Mouse (Mus musculus): ENCODE measurements around the gene Mettl24. TPM values are rescaled to one million over a fixed set of nuclear protein-coding genes. Genes with fewer than 3 reads are reported as not detected.

Mettl24 gene
- polyA plus RNA-seq, 1 experiment from 2014 or later, result not detected

GRCm38 (mm10) chr10:40760195-40761009 lies 77.3 kb downstream of the Mettl24 start:
- ChIA-PET CTCF (interaction anchor here (1.6 kb wide), 1 partner anchor 13 kb away, joined by 3 read pairs; no protein-coding TSS in a partner anchor), POLR2A (interaction anchor here (0.6 kb wide), 2 partner anchors 15 to 90 kb away, joined by 3 to 6 read pairs; no protein-coding TSS in a partner anchor)
- TF ChIP-seq CTCF (IDR thresholded peaks at IDR 0.05), result no peak
- in situ Hi-C loops (cut with MboI; ENCODE audit: low pct_unique_long_range_greater_than_20kb), result no loop called here
- H3K27me3 ChIP-seq, result peaks cover 14% of the 10 kb centered on the region
- DNase-seq (ENCODE audit: low read depth, low spot score) (no peak), ATAC-seq (no peak)

GRCm38 (mm10) chr10:40761010-40761752 lies 78.1 kb downstream of the Mettl24 start:
- ChIA-PET POLR2A (interaction anchor here (0.6 kb wide), 1 partner anchor 90 kb away, joined by 3 read pairs; no protein-coding TSS in a partner anchor), CTCF (interaction anchor here (1.6 kb wide), 1 partner anchor 14 kb away, joined by 3 read pairs; no protein-coding TSS in a partner anchor)
- in situ Hi-C loops (cut with MboI; ENCODE audit: low pct_unique_long_range_greater_than_20kb), result no loop called here
- no peak for TF ChIP-seq CTCF (IDR thresholded peaks at IDR 0.05)
- no peak for DNase-seq (ENCODE audit: low read depth, low spot score)
- no peak for ATAC-seq
- peaks cover 18% of the 10 kb centered on the region for H3K27me3 ChIP-seq

- DNase-seq (ENCODE audit: low read depth, low spot score), result no peak
- in situ Hi-C loops (cut with MboI; ENCODE audit: low pct_unique_long_range_greater_than_20kb), result no loop called here
- TF ChIP-seq CTCF (IDR thresholded peaks at IDR 0.05), result no peak
- peaks cover 20% of the 10 kb centered on the region for H3K27me3 ChIP-seq
- ChIA-PET CTCF (no interaction called here), POLR2A (no interaction called here)
- ATAC-seq, result no peak
These were observed 79.5 kb downstream of the Mettl24 start for GRCm38 (mm10) chr10:40762624-40763023.

- ChIA-PET POLR2A (no interaction called here), CTCF (no interaction called here)
- in situ Hi-C loops (cut with MboI; ENCODE audit: low pct_unique_long_range_greater_than_20kb), result no loop called here
- H3K27me3 ChIP-seq, result peaks cover 20% of the 10 kb centered on the region
- TF ChIP-seq CTCF (IDR thresholded peaks at IDR 0.05), result no peak
- ATAC-seq (no peak), DNase-seq (ENCODE audit: low read depth, low spot score) (no peak)
These were observed 80.1 kb downstream of the Mettl24 start for GRCm38 (mm10) chr10:40763084-40763720.

- DNase-seq (ENCODE audit: low read depth, low spot score), result no peak
- TF ChIP-seq CTCF (IDR thresholded peaks at IDR 0.05), result no peak
- no peak for ATAC-seq
- CTCF ChIA-PET, result no interaction called here
- in situ Hi-C loops (cut with MboI; ENCODE audit: low pct_unique_long_range_greater_than_20kb), result no loop called here
- H3K27me3 ChIP-seq, result peaks cover 45% of the 10 kb centered on the region
- POLR2A ChIA-PET, result no interaction called here
These were observed 89.2 kb downstream of the Mettl24 start for GRCm38 (mm10) chr10:40772266-40772665.

GRCm38 (mm10) chr10:40775151-40775550 lies 92.1 kb downstream of the Mettl24 start:
- ChIA-PET POLR2A (interaction anchor here (0.6 kb wide), 1 partner anchor 36 kb away, joined by 5 read pairs; no protein-coding TSS in a partner anchor), CTCF (no interaction called here)
- in situ Hi-C loops (cut with MboI; ENCODE audit: low pct_unique_long_range_greater_than_20kb), result no loop called here
- no peak for ATAC-seq
- no peak for DNase-seq (ENCODE audit: low read depth, low spot score)
- H3K27me3 ChIP-seq, result peaks cover 44% of the 10 kb centered on the region
- TF ChIP-seq CTCF (IDR thresholded peaks at IDR 0.05), result no peak

- CTCF ChIA-PET, result no interaction called here
- no peak for TF ChIP-seq CTCF (IDR thresholded peaks at IDR 0.05)
- ATAC-seq (no peak), DNase-seq (ENCODE audit: low read depth, low spot score) (no peak)
- H3K27me3 ChIP-seq, result peaks cover 39% of the 10 kb centered on the region
- POLR2A ChIA-PET, result no interaction called here
- in situ Hi-C loops (cut with MboI; ENCODE audit: low pct_unique_long_range_greater_than_20kb), result no loop called here
These were observed 92.6 kb downstream of the Mettl24 start for GRCm38 (mm10) chr10:40775655-40776054.

GRCm38 (mm10) chr10:40777171-40777570 lies 94.1 kb downstream of the Mettl24 start:
- POLR2A ChIA-PET, result no interaction called here
- ATAC-seq (no peak), DNase-seq (ENCODE audit: low read depth, low spot score) (no peak)
- peaks cover 29% of the 10 kb centered on the region for H3K27me3 ChIP-seq
- TF ChIP-seq CTCF (IDR thresholded peaks at IDR 0.05), result no peak
- CTCF ChIA-PET, result no interaction called here
- in situ Hi-C loops (cut with MboI; ENCODE audit: low pct_unique_long_range_greater_than_20kb), result no loop called here

GRCm38 (mm10) chr10:40778472-40778871 lies 95.4 kb downstream of the Mettl24 start:
- ChIA-PET CTCF (no interaction called here), POLR2A (no interaction called here)
- DNase-seq (ENCODE audit: low read depth, low spot score), result no peak
- H3K27me3 ChIP-seq, result peaks cover 28% of the 10 kb centered on the region
- in situ Hi-C loops (cut with MboI; ENCODE audit: low pct_unique_long_range_greater_than_20kb), result no loop called here
- no peak for ATAC-seq
- TF ChIP-seq CTCF (IDR thresholded peaks at IDR 0.05), result no peak

- no peak for TF ChIP-seq CTCF (IDR thresholded peaks at IDR 0.05)
- DNase-seq (ENCODE audit: low read depth, low spot score) (no peak), ATAC-seq (no peak)
- CTCF ChIA-PET, result no interaction called here
- in situ Hi-C loops (cut with MboI; ENCODE audit: low pct_unique_long_range_greater_than_20kb), result no loop called here
- POLR2A ChIA-PET, result no interaction called here
- H3K27me3 ChIP-seq, result peaks cover 11% of the 10 kb centered on the region
These were observed 107.3 kb downstream of the Mettl24 start for GRCm38 (mm10) chr10:40790406-40790805.

- no peak for ATAC-seq
- in situ Hi-C loops (cut with MboI; ENCODE audit: low pct_unique_long_range_greater_than_20kb), result no loop called here
- H3K27me3 ChIP-seq, result peaks cover 18% of the 10 kb centered on the region
- no peak for TF ChIP-seq CTCF (IDR thresholded peaks at IDR 0.05)
- CTCF ChIA-PET, result no interaction called here
- DNase-seq (ENCODE audit: low read depth, low spot score), result no peak
- POLR2A ChIA-PET, result no interaction called here
These were observed 109.0 kb downstream of the Mettl24 start for GRCm38 (mm10) chr10:40792115-40792514.
